Mouse (Mus musculus) neural tube, embryonic 11.5 days (tissue): Measurements from ENCODE around the gene 4933427I04Rik. TPM values are rescaled to one million over a fixed set of nuclear protein-coding genes. Genes with fewer than 3 reads are reported as not detected.

Experiments used
- polyA plus RNA-seq: library from polyadenylated mRNA; unstranded; fragments of >200 nt; fragmentation: Nextera tagmentation; extraction: Ambion mirVana; gene quantifications from 2 replicates; pipeline ENCODE4 v1.2.1, GENCODE M21; 2014

Gene 4933427I04Rik
- polyA plus RNA-seq, 1 experiment from 2014 or later, result not detected

Other genes starting within 250 kb of the 4933427I04Rik start
- 78.2 and 79.1 TPM in 2 replicates for gene Macf1, start 175.3 kb upstream of the 4933427I04Rik start, polyA plus RNA-seq
- 337 and 365 TPM in 2 replicates for gene Ndufs5, start 141.5 kb upstream of the 4933427I04Rik start, polyA plus RNA-seq
- gene Akirin1, start 109.3 kb upstream of the 4933427I04Rik start, polyA plus RNA-seq, result 92.1 and 93.3 TPM in 2 replicates
- gene Rhbdl2, start 71.8 kb upstream of the 4933427I04Rik start, polyA plus RNA-seq, result 0.20 and 0.38 TPM in 2 replicates
- gene Mycbp, start 45.2 kb downstream of the 4933427I04Rik start, polyA plus RNA-seq, result 54.3 and 56.7 TPM in 2 replicates
- gene Rragc, start 57.8 kb downstream of the 4933427I04Rik start, polyA plus RNA-seq, result 52.2 and 53.9 TPM in 2 replicates
- gene 4930535I16Rik, start 58.3 kb downstream of the 4933427I04Rik start, polyA plus RNA-seq, result not detected in 2 replicates